Mouse (Mus musculus): ENCODE measurements around the gene Arl5a.

DNA sequence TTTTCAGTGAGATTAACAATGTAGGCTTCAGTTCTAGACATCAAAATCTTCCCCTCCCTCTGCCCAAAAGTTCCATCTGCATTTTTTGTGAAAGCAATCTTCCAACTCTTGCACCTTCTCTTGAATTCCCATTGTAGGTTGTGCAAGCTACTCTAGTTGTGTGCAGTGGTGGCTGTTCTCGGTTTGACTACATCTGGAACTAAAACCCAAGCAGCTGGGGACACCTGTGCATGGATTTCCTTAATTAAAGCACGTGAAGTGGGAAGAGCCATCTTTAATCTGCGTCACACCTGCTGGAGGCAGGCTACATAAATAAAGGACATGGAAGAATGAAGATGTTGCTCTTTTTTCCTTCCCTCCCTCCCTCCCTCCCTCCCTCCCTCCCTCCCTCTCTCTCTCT lies 34.7 kb downstream of the Arl5a start:
- no peak for TF ChIP-seq GATA1 (IDR thresholded peaks at IDR 0.05; ENCODE audit: low read length)
- TF ChIP-seq TAL1 (IDR thresholded peaks at IDR 0.05; ENCODE audit: low read length): no peak

Measured in erythroblast, embryonic 14.5 days (primary cell).